Mouse (Mus musculus) embryonic fibroblast, embryonic 13.5 days (primary cell): ENCODE measurements around the gene Racgap1.

Experiments
- CTCF ChIP-seq: IDR thresholded peaks from 2 replicates; pipeline ENCODE4 v1.5.1; 2011; ENCODE audit warnings: mild to moderate bottlenecking, control low read depth, low read length, moderate library complexity, borderline replicate concordance; ENCODE audit not compliant: insufficient read depth
- POLR2A ChIP-seq: IDR thresholded peaks from 2 replicates; pipeline ENCODE4 v1.6.1; 2011; ENCODE audit warnings: low read depth, mild to moderate bottlenecking, control low read depth, low read length, moderate library complexity

DNA sequence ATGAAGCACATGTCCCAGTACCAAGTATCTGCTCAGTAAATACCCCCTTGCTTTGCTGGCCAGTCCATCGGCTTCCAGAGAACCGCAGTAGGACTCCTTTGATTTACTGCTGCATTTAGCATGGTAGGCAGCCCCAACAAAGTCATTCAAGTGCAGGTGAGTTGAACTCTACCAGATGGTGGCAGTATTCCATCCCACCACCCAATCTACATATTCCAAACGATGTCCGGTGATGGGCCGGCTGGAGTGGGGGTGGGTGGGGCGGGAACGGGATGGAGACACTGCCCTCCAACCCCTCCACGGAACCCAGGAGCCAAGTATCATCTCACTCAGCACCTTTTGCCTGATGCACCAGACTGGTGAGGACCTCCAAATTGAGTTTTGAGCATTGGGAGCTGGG, 1.8 kb upstream of the Racgap1 start:
- TF ChIP-seq POLR2A (no peak), CTCF (no peak)
